Mouse (Mus musculus) mesoderm, embryonic 11.5 days (tissue): ENCODE results near the gene Slk.

Experiments used
- DNase-seq: peaks from one replicate; pipeline ENCODE4 v3.0.0-alpha.2; 2012; ENCODE audit warnings: low read depth, low spot score

Slk gene

GRCm38 (mm10) chr19:47651160-47651480, 71.6 kb downstream of the Slk start:
- no peak for DNase-seq

- no peak for DNase-seq
These were observed 72.8 kb downstream of the Slk start for GRCm38 (mm10) chr19:47652255-47652654.

GRCm38 (mm10) chr19:47653173-47653572, 73.7 kb downstream of the Slk start:
- DNase-seq: no peak

GRCm38 (mm10) chr19:47654896-47655295, 75.4 kb downstream of the Slk start:
- DNase-seq: no peak

- DNase-seq: peak; percentile 67
These were observed 79.5 kb downstream of the Slk start for GRCm38 (mm10) chr19:47658914-47659535.

- DNase-seq: no peak
These were observed 80.4 kb downstream of the Slk start for GRCm38 (mm10) chr19:47659765-47660408.

- no peak for DNase-seq
These were observed 88.1 kb downstream of the Slk start for GRCm38 (mm10) chr19:47667601-47668000.

- no peak for DNase-seq
These were observed 88.9 kb downstream of the Slk start for GRCm38 (mm10) chr19:47668399-47668798.

GRCm38 (mm10) chr19:47674419-47674818, 94.9 kb downstream of the Slk start:
- DNase-seq: peak; percentile 41

- DNase-seq: no peak
These were observed 99.2 kb downstream of the Slk start for GRCm38 (mm10) chr19:47678675-47679074.

- no peak for DNase-seq
These were observed 110.1 kb downstream of the Slk start for GRCm38 (mm10) chr19:47689592-47689991.

- DNase-seq: no peak
These were observed 112.5 kb downstream of the Slk start, which contains the start of gene Col17a1 for GRCm38 (mm10) chr19:47691994-47692393. TSS of gene Col17a1 (minus strand) at chr19:47692094.
